Mouse (Mus musculus) olfactory bulb, adult 2 months (tissue): ENCODE measurements around the gene Kazn.

Experiments used
- CTCF ChIP-seq: fragments of 200-500 bp; IDR thresholded peaks from 2 replicates; pipeline ENCODE4 v1.5.1; 2012; ENCODE audit warnings: low read depth, mild to moderate bottlenecking, low read length, moderate library complexity; ENCODE audit not compliant: insufficient read depth
- POLR2A ChIP-seq: fragments of 200-500 bp; IDR thresholded peaks from 2 replicates; pipeline ENCODE4 v1.6.1; 2012; ENCODE audit warnings: mild to moderate bottlenecking, low read depth, low read length, moderate library complexity; ENCODE audit not compliant: insufficient read depth

DNA sequence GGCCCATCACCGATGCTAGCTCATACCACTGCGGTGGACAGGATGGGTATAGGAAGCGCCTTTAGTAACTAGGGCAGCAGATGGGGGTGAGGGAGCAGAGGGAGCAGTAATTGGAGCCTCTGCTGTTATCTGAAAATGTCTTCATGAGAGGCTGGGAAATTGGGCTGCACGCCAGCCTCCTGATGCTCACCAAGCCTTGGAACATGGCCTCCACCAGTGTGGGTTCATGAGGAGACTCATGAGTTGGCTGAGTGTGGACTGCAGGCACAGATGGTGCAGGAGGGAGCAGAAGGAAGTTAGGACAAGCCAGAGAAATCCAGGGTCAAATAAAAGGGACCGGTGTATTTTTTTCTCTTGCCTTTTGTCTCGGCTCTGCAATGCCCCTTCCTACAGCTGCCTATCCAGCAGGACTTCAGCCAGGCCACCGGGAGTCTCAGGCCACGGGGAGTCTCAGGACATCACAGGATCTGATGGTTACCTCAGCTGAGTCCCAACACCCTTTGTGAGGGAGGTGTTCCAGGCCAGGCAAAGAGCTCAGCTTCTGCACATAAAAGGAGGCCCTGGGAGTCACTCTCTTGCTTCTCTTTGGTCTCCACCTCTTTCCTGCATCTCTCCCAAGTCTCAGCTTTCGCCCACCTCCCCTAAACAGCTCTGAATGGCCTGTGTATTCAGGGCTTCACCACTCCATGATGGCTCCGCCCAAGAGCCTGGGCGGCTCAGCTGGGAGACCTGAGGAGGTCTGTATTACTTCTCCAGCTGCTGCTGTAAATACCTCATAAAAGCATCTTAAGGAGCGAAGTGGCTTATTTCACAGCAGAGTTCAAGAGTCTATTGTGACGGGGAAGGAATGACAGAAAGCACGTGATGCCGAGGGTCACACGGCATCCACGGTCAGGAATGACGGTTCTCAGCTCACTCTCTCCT, 178.5 kb downstream of the Kazn start:
- TF ChIP-seq CTCF (no peak), POLR2A (no peak)
